Mouse (Mus musculus): ENCODE measurements around the gene Zfp524. TPM values are rescaled to one million over a fixed set of nuclear protein-coding genes. Genes with fewer than 3 reads are reported as not detected.
A peak's percentile ranks its signal among the peaks of the same experiment; 100 is the strongest.

Gene Zfp524
- polyA plus RNA-seq, 1 experiment = 24.2 TPM

DNA sequence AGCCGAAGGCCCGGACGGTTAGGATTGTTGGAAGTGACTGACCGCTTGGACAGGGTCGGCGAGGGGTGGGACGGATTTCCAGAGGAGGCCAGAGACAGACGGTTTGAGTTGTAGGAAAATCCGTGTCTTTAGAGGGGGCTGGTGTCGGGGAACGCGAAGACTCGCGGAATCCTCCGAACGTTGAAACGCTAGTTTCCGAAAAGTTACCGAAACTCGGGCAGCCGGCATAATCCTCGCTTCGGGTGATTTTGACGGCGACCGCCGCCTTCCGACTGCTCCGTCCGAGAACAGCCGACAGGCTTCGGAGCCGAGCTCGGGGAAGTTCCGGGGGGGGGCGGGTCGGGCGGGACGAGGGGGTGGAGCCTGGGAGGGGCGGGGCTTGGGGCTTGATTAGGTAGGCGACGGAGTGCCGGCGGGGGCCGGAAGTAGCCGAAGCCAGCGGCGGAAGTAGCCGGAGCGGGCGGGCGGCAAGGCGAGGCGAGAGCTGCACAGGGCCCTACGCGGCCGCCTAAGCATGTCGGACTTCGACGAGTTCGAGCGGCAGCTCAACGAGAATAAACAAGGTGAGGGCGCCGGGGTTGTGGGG, 47.7 kb downstream of the Zfp524 start, which contains the start of gene U2af2:
TSS of gene U2af2 (plus strand) at position 370 of the 586 bp plus-strand sequence.
- Histone ChIP-seq H3K4me3 (ENCODE audit: extremely low read depth, insufficient read depth, insufficient read length) (peak within 1 kb of the TSS; percentile 84), H3K27me3 (ENCODE audit: control insufficient read depth, insufficient read depth, low read length) (peaks cover 2% of the 10 kb centered on the region), H3K4me1 (ENCODE audit: control insufficient read depth, insufficient read depth, insufficient read length) (peaks cover 10% of the 10 kb centered on the region), H3K36me3 (ENCODE audit: control insufficient read depth, insufficient read depth, low read length) (peaks cover 7% of the 10 kb centered on the region), H3K27ac (ENCODE audit: insufficient read depth, low read length) (peak within 1 kb of the TSS; percentile 97)
- peak; percentile 85 to 94 for DNase-seq (ENCODE audit: low read depth in 1 of 2, low spot score in 2 of 2)
- TF ChIP-seq POLR2A (IDR thresholded peaks at IDR 0.05; ENCODE audit: low read depth, low read length) (peak; percentile 44), CTCF (IDR thresholded peaks at IDR 0.05; ENCODE audit: extremely low read depth, insufficient read depth, insufficient read length, insufficient replicate concordance) (no peak)
- WGBS = under 1% methylated on average over 59 of the region's 65 CpGs

DNA sequence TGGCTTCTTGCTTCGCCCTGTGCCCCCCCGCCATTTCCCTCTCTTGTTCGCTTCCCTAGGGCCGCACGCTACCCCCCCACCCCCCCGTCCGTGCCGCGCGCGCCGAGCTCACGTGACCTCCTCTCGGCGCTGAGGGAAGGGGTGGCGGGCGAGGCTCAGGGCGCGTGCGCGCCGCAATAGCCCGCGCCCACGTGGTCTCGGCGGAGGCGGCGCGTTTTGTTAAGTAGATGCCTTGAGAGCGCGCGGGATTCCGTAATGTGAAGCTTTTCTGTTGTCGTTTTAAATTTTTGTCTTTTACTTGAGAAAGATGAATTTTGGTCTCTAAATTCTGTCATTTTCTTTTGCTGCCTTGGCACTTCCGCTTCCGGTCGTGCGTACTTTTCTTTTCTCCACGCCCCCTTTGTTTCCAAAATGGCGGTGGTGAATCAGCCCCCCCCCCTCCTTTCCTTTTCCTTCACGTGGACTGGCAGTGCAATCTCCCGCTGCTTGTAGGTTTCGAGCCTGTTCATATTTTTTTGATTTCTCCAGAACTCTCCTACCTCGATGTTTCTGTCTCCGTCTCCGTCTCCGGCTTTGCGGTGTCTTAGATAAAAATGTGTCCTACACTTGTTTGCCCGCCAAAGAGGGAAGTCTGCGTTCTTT, 48.3 kb downstream of the Zfp524 start:
- Histone ChIP-seq H3K27ac (ENCODE audit: insufficient read depth, low read length) (peak overlapping the region; percentile 96), H3K27me3 (ENCODE audit: control insufficient read depth, insufficient read depth, low read length) (no peaks in the 10 kb centered on the region), H3K36me3 (ENCODE audit: control insufficient read depth, insufficient read depth, low read length) (peaks cover 12% of the 10 kb centered on the region), H3K4me1 (ENCODE audit: control insufficient read depth, insufficient read depth, insufficient read length) (peaks cover 8% of the 10 kb centered on the region; the same call in 1 of the 2 replicates), H3K4me3 (ENCODE audit: extremely low read depth, insufficient read depth, insufficient read length) (peak overlapping the region; percentile 84)
- no peak for TF ChIP-seq CTCF (IDR thresholded peaks at IDR 0.05; ENCODE audit: extremely low read depth, insufficient read depth, insufficient read length, insufficient replicate concordance)
- no peak for TF ChIP-seq POLR2A (IDR thresholded peaks at IDR 0.05; ENCODE audit: low read depth, low read length)
- under 1% methylated on average over 47 of the region's 51 CpGs for WGBS
- DNase-seq (ENCODE audit: low read depth in 1 of 2, low spot score in 2 of 2) = peak; percentile 59 to 82

DNA sequence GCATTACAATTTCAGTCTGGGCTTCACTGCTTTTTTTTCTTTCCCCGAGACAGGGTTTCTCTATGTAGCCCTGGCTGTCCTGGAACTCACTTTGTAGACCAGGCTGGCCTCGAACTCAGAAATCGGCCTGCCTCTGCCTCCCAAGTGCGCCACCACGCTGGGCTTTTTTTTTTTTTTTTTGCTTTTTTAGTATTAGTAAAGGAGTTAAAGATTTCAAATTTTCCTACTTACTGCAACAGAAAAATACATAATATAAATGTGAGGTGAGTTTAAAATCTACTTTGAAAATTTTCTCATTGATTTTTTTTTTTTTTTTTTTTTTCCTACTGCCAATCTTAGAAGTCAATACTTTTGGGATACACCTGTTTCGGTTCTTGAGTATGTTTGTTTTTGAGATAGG, 50.7 kb downstream of the Zfp524 start:
- peaks cover 8% of the 10 kb centered on the region; the same call in 1 of the 2 replicates for H3K4me1 ChIP-seq (ENCODE audit: control insufficient read depth, insufficient read depth, insufficient read length)
- no peak for TF ChIP-seq CTCF (IDR thresholded peaks at IDR 0.05; ENCODE audit: extremely low read depth, insufficient read depth, insufficient read length, insufficient replicate concordance)
- TF ChIP-seq POLR2A (IDR thresholded peaks at IDR 0.05; ENCODE audit: low read depth, low read length) = no peak
- no peak overlapping the region for H3K4me3 ChIP-seq (ENCODE audit: extremely low read depth, insufficient read depth, insufficient read length)
- DNase-seq (ENCODE audit: low read depth in 1 of 2, low spot score in 2 of 2) = no peak
- H3K36me3 ChIP-seq (ENCODE audit: control insufficient read depth, insufficient read depth, low read length) = peaks cover 32% of the 10 kb centered on the region
- 82% methylated on average over 6 of the region's 6 CpGs for WGBS
- H3K27me3 ChIP-seq (ENCODE audit: control insufficient read depth, insufficient read depth, low read length) = no peaks in the 10 kb centered on the region
- H3K27ac ChIP-seq (ENCODE audit: insufficient read depth, low read length) = no peak overlapping the region

Other genes with a start within 250 kb of the Zfp524 start
- not detected in 2 replicates for gene Fam71e2, start 243.1 kb upstream of the Zfp524 start, polyA plus RNA-seq (2012; rRNA removed)
- 0.09 and 0.23 TPM in 2 replicates for gene Il11, start 231.6 kb upstream of the Zfp524 start, polyA plus RNA-seq (2012; rRNA removed)
- not detected in 2 replicates for gene Tmem190, start 231.5 kb upstream of the Zfp524 start, polyA plus RNA-seq (2012; rRNA removed)
- gene Tmem238, start 224.8 kb upstream of the Zfp524 start, polyA plus RNA-seq (2012; rRNA removed) = 17.5 and 34.9 TPM in 2 replicates
- 316 and 418 TPM in 2 replicates for gene Rpl28, start 221.5 kb upstream of the Zfp524 start, polyA plus RNA-seq (2012; rRNA removed)
- 167 and 175 TPM in 2 replicates for gene Ube2s, start 201.8 kb upstream of the Zfp524 start, polyA plus RNA-seq (2012; rRNA removed)
- 0.16 and 0.23 TPM in 2 replicates for gene Shisa7, start 169.7 kb upstream of the Zfp524 start, polyA plus RNA-seq (2012; rRNA removed)
- 7.2 and 12.1 TPM in 2 replicates for gene Isoc2b, start 144.2 kb upstream of the Zfp524 start, polyA plus RNA-seq (2012; rRNA removed)
- gene Isoc2a, start 137.3 kb upstream of the Zfp524 start, polyA plus RNA-seq (2012; rRNA removed) = 14.5 and 15.3 TPM in 2 replicates
- gene Gm36210, start 107.9 kb upstream of the Zfp524 start, polyA plus RNA-seq (2012; rRNA removed) = 0.08 TPM in 1 of 2 replicates, not detected in the other
- 19.2 and 26.9 TPM in 2 replicates for gene Zfp628, start 99.2 kb upstream of the Zfp524 start, polyA plus RNA-seq (2012; rRNA removed)
- gene Nat14, start 92.4 kb upstream of the Zfp524 start, polyA plus RNA-seq (2012; rRNA removed) = 2.8 and 3.2 TPM in 2 replicates
- 1.7 and 1.8 TPM in 2 replicates for gene Ssc5d, start 88.6 kb upstream of the Zfp524 start, polyA plus RNA-seq (2012; rRNA removed)
- 1.9 TPM in 2 replicates for gene Sbk2, start 50.0 kb upstream of the Zfp524 start, polyA plus RNA-seq (2012; rRNA removed)
- 0.05 and 0.06 TPM in 2 replicates for gene Sbk3, start 43.2 kb upstream of the Zfp524 start, polyA plus RNA-seq (2012; rRNA removed)
- gene Zfp579, start 18.3 kb upstream of the Zfp524 start, polyA plus RNA-seq (2012; rRNA removed) = 30.2 and 39.9 TPM in 2 replicates
- gene Fiz1, start 282 bp downstream of the Zfp524 start, polyA plus RNA-seq (2012; rRNA removed) = 26.8 and 33.2 TPM in 2 replicates
- gene Gm44973, start 1.1 kb downstream of the Zfp524 start, polyA plus RNA-seq (2012; rRNA removed) = 0.12 TPM in 1 of 2 replicates, not detected in the other
- 47.9 and 58.4 TPM in 2 replicates for gene Zfp865, start 6.0 kb downstream of the Zfp524 start, polyA plus RNA-seq (2012; rRNA removed)
- gene Ccdc106, start 6.1 kb downstream of the Zfp524 start, polyA plus RNA-seq (2012; rRNA removed) = 0.43 and 0.54 TPM in 2 replicates
- not detected in 2 replicates for gene 4632433K11Rik, start 19.7 kb downstream of the Zfp524 start, polyA plus RNA-seq (2012; rRNA removed)
- 4.2 and 5.4 TPM in 2 replicates for gene Zfp784, start 24.0 kb downstream of the Zfp524 start, polyA plus RNA-seq (2012; rRNA removed)
- 12.7 and 24.9 TPM in 2 replicates for gene Zfp580, start 37.1 kb downstream of the Zfp524 start, polyA plus RNA-seq (2012; rRNA removed)
- 210 and 216 TPM in 2 replicates for gene U2af2, start 47.7 kb downstream of the Zfp524 start, polyA plus RNA-seq (2012; rRNA removed)
- gene Epn1, start 65.8 kb downstream of the Zfp524 start, polyA plus RNA-seq (2012; rRNA removed) = 196 and 257 TPM in 2 replicates
- gene Rfpl4, start 102.5 kb downstream of the Zfp524 start, polyA plus RNA-seq (2012; rRNA removed) = not detected in 2 replicates
- gene Rasl2-9, start 111.5 kb downstream of the Zfp524 start, polyA plus RNA-seq (2012; rRNA removed) = 0.21 and 0.43 TPM in 2 replicates
- gene Vmn1r55, start 135.3 kb downstream of the Zfp524 start, polyA plus RNA-seq (2012; rRNA removed) = not detected in 2 replicates
- gene Vmn1r56, start 182.3 kb downstream of the Zfp524 start, polyA plus RNA-seq (2012; rRNA removed) = not detected in 2 replicates
- not detected in 2 replicates for gene Vmn1r57, start 204.1 kb downstream of the Zfp524 start, polyA plus RNA-seq (2012; rRNA removed)

Data from spleen, adult 2 months (tissue).